Mouse (Mus musculus) neutrophil, adult 5-6 weeks (primary cell): ENCODE data around the gene BC049762. TPM values are rescaled to one million over a fixed set of nuclear protein-coding genes. Genes with fewer than 3 reads are reported as not detected.

Experiments used
- ATAC-seq: fragments of 151-379, 151-347 bp; 2 replicates; pipeline ENCODE4 v1.8.0; 2017; ENCODE audit warnings: mild to moderate bottlenecking, moderate TSS enrichment; ENCODE audit not compliant: insufficient number of reproducible peaks, poor library complexity, low FRiP score, severe bottlenecking; ENCODE audit errors: extremely low read depth
- total RNA-seq: library from RNA; stranded (forward); fragments of 200-1000 nt; gene quantifications from 2 replicates; pipeline ENCODE4 v1.2.3, GENCODE M21; 2017

BC049762 gene
- total RNA-seq, 1 experiment from 2014 or later, result not detected

- ATAC-seq, result no peak
Observed at GRCm38 (mm10) chr11:51227104-51227503, 35.7 kb downstream of the BC049762 start.

DNA sequence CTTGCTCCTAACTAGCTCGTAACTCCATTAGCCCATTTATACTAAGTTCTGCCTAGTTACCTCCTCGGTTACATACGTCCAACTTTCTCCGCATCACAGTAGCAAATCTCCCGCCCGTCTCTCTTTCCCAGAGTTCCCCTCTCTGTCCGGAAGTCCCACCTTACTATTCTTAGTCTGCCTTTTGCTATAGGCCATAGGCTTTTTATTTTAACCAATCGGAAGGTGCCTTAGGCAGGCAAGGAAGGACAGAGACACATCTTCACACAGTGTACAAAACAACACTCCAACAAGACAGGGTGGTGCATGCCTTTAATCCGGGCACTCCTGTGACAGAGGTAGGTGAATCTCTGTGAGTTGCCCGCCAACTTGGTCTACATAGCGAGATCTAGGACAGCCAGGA is 42.5 kb downstream of the BC049762 start, which contains the start of gene Gm12569:
Gene Gm12569, plus strand, starts transcription at position 166 of the 400 bp plus-strand sequence.
- no peak for ATAC-seq

DNA sequence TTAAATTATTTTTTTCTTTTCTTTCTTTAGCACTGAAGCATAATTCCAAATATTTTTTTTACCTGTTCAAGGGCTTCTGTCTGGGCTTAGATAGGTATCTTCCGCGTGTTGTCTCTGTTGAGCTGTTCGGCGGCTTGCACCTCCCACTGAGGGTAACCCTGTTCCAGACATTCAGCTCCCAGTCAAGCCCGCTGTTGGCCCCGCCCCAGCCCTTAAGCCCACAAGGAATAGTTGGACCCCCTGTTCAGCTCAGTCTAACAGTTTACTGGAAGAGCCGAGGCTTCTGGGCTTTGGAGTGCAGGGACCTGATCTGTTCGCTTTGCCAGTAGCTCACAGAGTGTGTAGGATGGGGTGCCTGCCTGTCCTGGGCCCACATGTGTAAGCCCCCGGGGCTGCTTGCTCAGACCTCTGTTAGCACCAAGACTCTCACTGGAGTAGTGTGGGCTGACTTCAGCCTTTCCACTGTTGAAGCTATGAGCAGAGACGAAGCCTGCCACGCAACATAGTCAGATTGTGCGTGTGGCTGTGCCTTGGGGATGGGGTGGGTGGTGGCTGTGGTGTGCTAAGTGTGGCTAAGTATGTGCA is 43.4 kb downstream of the BC049762 start:
- ATAC-seq, result no peak

DNA sequence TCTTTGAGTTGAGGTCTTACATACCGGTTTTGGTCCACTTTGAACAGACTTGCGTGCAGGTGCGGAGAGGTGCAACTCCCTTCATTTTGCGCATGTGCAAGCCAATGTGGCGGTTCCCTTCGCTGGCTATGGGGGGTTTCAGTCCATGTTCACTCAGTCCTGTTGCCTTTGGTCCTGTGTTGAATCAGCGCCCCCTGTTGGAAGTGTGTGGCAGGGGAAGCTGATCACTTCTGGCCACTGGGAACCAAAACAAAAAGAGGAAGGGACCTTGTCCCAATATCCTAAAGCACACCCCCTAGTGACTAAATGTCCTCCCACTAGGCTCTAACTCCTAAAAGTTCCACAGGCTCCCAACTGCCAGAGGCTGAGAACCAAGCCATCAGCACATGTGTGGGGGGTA is 48.8 kb downstream of the BC049762 start:
- ATAC-seq, result no peak

DNA sequence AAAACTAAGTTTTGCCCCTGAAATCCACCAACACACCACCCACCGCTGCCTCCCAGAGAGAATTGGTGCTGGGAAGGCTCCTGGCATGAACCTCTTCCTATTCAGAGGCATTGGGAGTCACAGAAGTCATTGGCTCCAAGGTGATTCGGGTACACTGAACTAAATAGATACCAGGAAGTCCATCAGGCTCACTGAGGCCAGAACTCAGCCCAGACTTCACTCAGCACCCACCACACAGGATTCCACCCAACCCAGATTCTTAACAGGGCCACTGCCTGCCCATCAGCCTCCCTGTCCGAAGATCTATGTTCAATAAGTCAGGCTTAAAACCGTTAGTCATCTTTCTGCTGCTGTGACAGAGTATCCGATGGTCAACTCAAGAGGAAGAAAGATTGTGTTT is 51.4 kb downstream of the BC049762 start:
- no peak for ATAC-seq

DNA sequence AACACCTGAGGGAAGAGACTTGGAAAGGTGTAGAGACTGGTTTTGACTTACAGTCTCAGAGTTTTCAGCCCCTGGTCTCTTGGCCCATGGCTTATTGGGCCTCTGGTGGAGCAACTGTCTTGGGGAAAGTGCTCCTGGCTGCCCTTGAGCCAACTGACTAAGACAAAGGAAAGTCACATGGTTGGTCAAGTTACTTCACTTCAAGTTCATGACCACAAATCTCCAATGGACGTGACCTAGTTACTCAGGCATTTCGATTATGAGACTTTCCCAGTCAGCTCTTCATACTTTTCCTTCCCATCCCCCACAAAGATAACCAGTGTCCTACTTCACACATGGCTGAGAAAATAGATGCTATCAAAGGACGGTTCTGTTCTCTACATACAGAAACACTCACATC is 55.1 kb downstream of the BC049762 start:
- no peak for ATAC-seq

Other genes starting within 250 kb of the BC049762 start
- not detected in 2 replicates for gene Olfr54, start 248.8 kb downstream of the BC049762 start, total RNA-seq
- gene Olfr1375, start 214.9 kb downstream of the BC049762 start, total RNA-seq, result not detected in 2 replicates
- gene Zfp354a, start 203.8 kb downstream of the BC049762 start, total RNA-seq, result not detected in 2 replicates
- gene Gm12569, start 42.6 kb downstream of the BC049762 start, total RNA-seq, result not detected in 2 replicates
- 364 and 438 TPM in 2 replicates for gene Clk4, start 1.3 kb downstream of the BC049762 start, total RNA-seq
- gene Col23a1, start 26.9 kb upstream of the BC049762 start, total RNA-seq, result 0.81 and 0.86 TPM in 2 replicates